8 mouse cellular contexts compared by ENCODE assay signal in genomic region chr10:53750955-53751652, GRCm38 (mm10). TPM values are rescaled to one million over a fixed set of nuclear protein-coding genes. Genes with fewer than 3 reads are reported as not detected.
DNase-seq lines count a peak whose midpoint lies in the region; ATAC-seq lines count a peak whose summit lies in the region.

Fam184a (minus strand) TSS chr10:53751123.

- H3K4me2 ChIP-seq in hindbrain, embryonic 16.5 days (ENCODE audit: low read length), result peak within 1 kb of the TSS; percentile 71

- peak; percentile 98 for ATAC-seq in hindbrain, embryonic 16.5 days

- H3K27ac ChIP-seq in hindbrain, embryonic 16.5 days (ENCODE audit: low read depth, low read length), result peak within 1 kb of the TSS; percentile 86

- no peaks in the 10 kb centered on the region for H3K36me3 ChIP-seq in hindbrain, embryonic 16.5 days (ENCODE audit: control insufficient read depth, insufficient read depth, low read length)

- peak; percentile 76 to 86 for DNase-seq in adrenal gland, adult (ENCODE audit: inconsistent age in 2 of 2, low spot score in 1 of 2)
- peak; percentile 56 to 79 for DNase-seq in cerebellum, postnatal 4 days (ENCODE audit: low spot score in 2 of 2)
- peak; percentile 20 to 50 for DNase-seq in gastrocnemius, adult 8-10 months (ENCODE audit: low spot score in 2 of 2)
- peak; percentile 89 to 92 for DNase-seq in left cerebral cortex, adult 18-20 months (ENCODE audit: low spot score in 2 of 2)
- peak; percentile 52 for DNase-seq in lung, postnatal 25 days (ENCODE audit: low spot score)
- peak; percentile 59 for DNase-seq in retina, postnatal 7 days (ENCODE audit: low read depth, low spot score)
- DNase-seq in c-Kit-positive CD71-positive TER-119-positive erythroid progenitor cells, embryonic 14.5 days (ENCODE audit: low spot score), result no peak

- no peaks in the 10 kb centered on the region for H3K27me3 ChIP-seq in hindbrain, embryonic 16.5 days (replicated peaks; ENCODE audit: control insufficient read depth, insufficient read depth, low read length)

- H3K9me3 ChIP-seq in hindbrain, embryonic 16.5 days (ENCODE audit: control insufficient read depth, low read length), result no peaks in the 10 kb centered on the region

- 3% methylated on average over 54 of the region's 71 CpGs for WGBS in hindbrain, embryonic 16.5 days

- peak within 1 kb of the TSS; percentile 86 for H3K9ac ChIP-seq in hindbrain, embryonic 16.5 days (ENCODE audit: low read depth, low read length)

- peaks cover 13% of the 10 kb centered on the region for H3K4me1 ChIP-seq in hindbrain, embryonic 16.5 days (ENCODE audit: control insufficient read depth, insufficient read depth, low read depth, low read length)

- H3K4me3 ChIP-seq in hindbrain, embryonic 16.5 days (ENCODE audit: low read length), result peak within 1 kb of the TSS; percentile 86

RNA-seq across cellular contexts. Expression of gene Fam184a, which starts in this region (rescaled TPM):
- total RNA-seq in gastrocnemius, adult 8-10 months (2022), result under 1 TPM; 0.15 to 0.27 (median 0.16) TPM
- polyA plus RNA-seq in hindbrain, embryonic 16.5 days (2015; fragmentation: Nextera tagmentation; extraction: Ambion mirVana), result 13.3 and 14.5 TPM in 2 replicates
- 10 to 100 TPM; 27.7 to 28.3 TPM for total RNA-seq in left cerebral cortex, adult 18-20 months (2021)

Comparison
In these comparisons a context has a peak if more than half of its experiments do, and no peak if none do; other contexts are left out.
1. RNA of gene Fam184a (total RNA-seq): 27.7 to 28.3 TPM in left cerebral cortex, adult 18-20 months; 0.15 to 0.27 TPM in gastrocnemius, adult 8-10 months; every median in the first group is over 10 times any median in the second.
2. Peak in DNase-seq in gastrocnemius, adult 8-10 months; RNA of the gene not detected or under 1 TPM.